Mouse (Mus musculus) kidney, adult 8-10 months (tissue): ENCODE results near the gene F11r.

ENCODE experiments used
- DNase-seq, 2 experiments: peaks; one replicate each; pipeline ENCODE4 v3.0.0; 2022

F11r gene

GRCm38 (mm10) chr1:171437264-171438013, at the start of gene F11r:
TSS of gene F11r (plus strand) at chr1:171437535.
- DNase-seq, result peak; percentile 98

DNA sequence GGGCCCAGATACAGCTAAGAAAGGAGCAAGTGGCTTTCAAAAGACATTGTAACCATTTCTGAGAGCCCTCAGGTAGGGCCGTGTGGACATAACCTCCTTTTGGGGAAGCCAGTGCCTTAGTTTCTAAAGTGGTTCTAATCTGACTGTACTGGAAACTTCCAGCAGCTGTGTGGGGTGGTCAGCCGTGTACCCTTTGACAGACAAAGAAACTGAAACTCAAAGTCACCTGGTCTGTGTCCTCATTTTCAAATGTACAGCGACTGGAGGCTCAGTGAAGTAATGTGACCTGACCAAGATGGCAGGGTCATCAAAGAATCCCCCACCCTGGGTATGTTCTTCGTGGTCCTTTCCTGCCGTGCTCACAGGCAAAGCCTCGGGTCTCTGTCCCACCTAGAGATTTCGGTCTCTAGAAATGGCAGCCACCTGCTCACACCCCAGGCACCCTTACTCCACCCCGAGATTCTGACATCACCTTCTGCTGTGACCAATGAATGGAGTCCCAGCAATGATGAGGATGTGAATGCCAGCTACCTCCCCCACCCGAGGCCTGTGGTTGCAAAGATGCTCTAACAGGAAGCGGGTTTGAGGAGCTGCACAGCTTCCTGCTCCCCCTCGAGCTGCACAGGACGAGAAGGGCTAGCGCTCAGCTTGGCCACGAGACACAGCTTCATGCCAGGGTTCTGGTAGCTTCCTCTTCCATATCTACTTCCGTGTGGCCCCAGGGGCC, 48.8 kb upstream of the F11r start, which contains the start of gene Arhgap30:
Gene Arhgap30, plus strand, starts transcription at position 579 of the 727 bp plus-strand sequence.
- DNase-seq, result peak in 1 of 2 experiments; percentile 26

DNA sequence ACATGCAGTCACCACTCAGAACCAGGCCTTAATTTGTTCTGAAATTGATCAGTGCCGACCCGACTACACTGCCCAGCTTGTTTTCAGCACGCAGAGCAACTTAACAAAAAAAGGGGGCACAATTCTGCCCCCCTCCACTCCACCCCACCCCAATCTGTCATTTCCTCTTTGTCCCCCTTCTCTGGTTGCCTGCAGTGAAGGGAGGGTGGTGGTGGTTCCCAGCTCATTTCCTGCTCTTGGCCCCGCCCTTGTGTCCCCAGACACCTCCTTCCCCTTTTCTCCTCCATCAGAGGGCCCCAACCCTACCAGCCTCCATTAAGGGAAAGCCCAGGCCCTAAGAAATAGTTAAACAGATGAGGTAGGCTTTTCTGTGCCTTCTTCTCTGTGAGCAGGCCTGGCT, 47.2 kb upstream of the F11r start:
- no peak for DNase-seq

- no peak for DNase-seq
Observed at GRCm38 (mm10) chr1:171401821-171402220, 35.5 kb upstream of the F11r start.

- no peak for DNase-seq
Observed at GRCm38 (mm10) chr1:171402991-171403390, 34.3 kb upstream of the F11r start.

- DNase-seq, result no peak
Observed at GRCm38 (mm10) chr1:171407263-171407662, 30.1 kb upstream of the F11r start.

GRCm38 (mm10) chr1:171410231-171410630, 27.1 kb upstream of the F11r start:
- DNase-seq, result no peak

DNA sequence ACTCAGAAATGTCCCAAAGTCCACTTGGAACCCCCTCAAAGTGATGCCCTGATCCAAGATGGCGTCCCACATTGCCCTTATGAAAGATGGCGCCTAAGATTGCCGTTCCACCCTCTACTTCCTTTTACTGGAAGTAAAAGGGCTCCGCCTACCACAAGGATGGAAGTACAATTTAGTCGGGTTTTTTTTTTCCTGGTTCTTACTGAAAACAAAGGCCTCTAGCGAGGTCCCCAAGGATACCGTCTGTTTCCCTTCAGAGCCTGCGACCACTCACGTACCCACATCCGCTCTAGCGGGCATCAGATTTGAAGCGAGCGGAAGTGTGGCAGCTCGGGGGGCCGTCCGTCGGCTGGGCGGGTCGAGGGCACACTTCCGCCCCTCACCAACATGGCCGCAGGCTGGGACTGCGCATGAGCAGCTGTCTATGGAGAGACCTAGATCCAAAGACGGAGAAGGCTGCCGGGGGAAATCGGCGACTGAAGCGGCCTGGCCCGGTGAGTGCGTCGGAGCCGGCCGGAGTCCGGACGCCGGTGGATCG, 26.3 kb upstream of the F11r start, which contains the start of gene Usf1:
Gene Usf1, plus strand, starts transcription at position 367 of the 538 bp plus-strand sequence.
- DNase-seq, result peak; percentile 94 to 95

- DNase-seq, result no peak
Observed at GRCm38 (mm10) chr1:171411492-171411941, 25.8 kb upstream of the F11r start.

GRCm38 (mm10) chr1:171412001-171412441, 25.3 kb upstream of the F11r start:
- DNase-seq, result peak in 1 of 2 experiments; percentile 24

GRCm38 (mm10) chr1:171412446-171412845, 24.9 kb upstream of the F11r start:
- DNase-seq, result no peak

DNA sequence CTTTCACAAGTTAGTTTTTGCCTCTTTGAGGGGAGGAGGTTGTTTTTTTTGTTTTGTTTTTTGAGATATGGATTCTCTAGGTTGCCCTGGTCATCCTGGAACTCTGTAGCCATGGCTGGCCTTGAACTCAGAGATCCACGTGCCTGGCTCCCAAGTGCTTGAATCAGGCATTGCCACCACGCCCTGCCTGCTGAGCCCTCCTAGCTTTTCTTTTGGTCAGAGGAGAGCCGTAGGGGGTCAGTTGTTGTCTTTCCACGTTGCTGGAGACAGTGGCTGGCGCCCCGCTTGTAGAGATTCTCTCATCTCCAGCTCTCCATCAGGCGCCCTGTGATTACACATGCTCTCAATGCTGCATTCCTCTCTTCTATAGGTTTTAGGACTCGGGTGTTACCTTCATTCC, 23.7 kb upstream of the F11r start:
- DNase-seq, result no peak

DNA sequence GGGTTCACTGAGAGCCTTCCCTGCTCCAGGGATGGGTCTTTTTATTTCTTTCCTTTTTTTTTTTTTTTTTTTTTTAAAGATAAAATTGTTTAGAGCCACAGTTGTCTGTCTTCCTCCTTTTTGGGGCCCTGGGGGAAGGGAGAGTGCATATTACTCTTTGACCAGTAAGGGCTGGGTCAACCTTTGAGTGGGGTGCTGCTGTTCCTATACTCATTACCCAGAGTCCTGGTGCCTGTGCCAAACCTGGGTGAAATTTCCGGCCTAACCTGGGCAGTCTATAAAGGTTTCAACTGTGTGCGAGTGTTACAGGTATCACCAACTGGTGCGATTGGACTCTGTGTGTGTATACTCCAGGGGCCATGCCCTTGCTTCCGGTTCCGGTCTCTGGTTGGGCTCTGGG, 18.7 kb upstream of the F11r start, which contains the start of gene Tstd1:
Gene Tstd1, plus strand, starts transcription at position 213 of the 400 bp plus-strand sequence.
- peak; percentile 85 to 87 for DNase-seq

- DNase-seq, result no peak
Observed at GRCm38 (mm10) chr1:171419291-171419882, 17.9 kb upstream of the F11r start.

DNA sequence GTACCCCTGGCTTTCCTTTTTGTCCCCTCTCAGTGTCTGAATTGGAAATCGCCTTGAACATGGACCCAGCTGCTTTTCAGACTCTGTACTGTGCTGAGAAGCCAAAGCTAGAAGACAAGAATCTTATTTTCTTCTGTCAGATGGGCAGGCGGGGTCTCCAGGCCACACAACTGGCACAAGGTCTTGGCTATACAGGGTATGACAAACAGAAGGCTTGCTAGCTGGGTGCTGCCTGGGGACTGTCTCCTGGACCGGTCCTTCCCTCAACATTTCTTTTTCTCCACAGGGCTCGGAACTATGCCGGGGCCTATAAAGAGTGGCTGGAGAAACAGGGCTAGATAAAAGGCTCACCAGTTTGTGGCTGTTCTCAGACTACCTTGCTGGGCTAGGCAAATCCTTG, 17.4 kb upstream of the F11r start:
- no peak for DNase-seq

DNA sequence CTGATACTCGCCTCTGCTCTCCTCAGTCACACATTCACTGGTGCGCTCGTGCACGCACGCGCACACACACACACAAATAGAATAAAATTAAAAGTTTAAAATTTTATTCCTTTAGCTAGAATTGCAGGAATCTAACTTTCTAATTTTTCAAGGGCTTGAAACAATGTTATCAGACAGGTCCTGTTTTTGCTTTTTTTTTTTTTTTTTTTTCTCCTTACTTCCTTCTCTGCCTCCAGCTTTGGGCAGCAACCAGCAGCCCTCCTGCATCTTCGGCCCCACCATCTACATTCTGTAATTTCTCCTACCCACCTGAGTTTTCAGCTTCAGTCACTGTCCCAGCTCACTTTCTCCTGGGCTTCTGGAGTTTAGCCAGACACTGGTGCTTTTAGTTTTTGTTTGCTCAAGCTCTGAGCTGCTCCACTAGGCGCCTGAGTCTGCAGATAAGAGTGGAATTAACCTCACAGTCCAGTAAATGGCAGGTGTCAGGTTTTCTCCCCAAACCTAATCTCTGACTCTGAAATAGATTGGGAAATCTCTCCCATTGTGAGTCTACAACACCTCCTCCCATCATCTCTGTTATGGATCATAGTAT, 14.7 kb upstream of the F11r start:
- DNase-seq, result no peak

GRCm38 (mm10) chr1:171424638-171425037, 12.7 kb upstream of the F11r start:
- no peak for DNase-seq

- DNase-seq, result no peak
Observed at GRCm38 (mm10) chr1:171425126-171425525, 12.2 kb upstream of the F11r start.

DNA sequence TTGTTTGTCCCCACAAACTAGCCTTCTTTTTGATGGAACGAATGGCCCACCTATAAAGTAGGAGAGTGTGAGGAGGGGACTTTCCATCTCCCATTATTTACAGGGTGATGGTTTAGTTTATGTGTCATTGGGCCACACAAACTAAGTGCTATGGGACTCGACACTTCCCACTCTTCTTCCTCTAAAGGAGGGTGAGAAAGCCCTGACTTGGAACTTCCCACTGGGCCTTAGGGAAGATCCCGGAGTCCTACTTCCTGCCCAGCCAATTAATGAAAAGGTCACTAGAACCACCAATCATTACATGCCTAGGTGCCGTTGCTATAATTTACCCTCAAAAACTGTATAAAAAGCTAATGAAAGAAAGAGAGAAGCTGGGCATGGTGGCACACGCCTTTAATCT, 5.2 kb upstream of the F11r start:
- DNase-seq, result no peak

- DNase-seq, result no peak
Observed at GRCm38 (mm10) chr1:171435288-171435814, 2.0 kb upstream of the F11r start.

DNA sequence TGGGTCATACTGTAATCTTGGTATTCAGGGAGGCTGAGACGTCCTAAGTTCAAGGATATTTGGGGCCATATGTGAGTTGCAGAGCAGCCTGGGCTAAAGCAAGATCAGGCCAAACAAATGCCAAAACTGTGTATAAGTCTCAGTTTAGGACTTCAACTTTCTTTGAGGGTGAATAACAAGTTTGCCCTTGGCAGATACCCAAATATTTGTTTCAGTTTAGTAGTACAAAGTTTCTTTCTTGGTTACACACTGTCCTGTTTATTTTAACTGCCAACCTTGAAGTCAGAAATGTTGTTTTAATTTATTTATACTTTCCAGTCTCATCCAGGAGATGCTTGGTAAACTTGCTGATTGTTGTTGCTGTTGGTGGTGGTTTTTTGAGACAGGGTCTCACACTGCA, 1.4 kb upstream of the F11r start:
- no peak for DNase-seq

- DNase-seq, result peak; percentile 30 to 35
Observed at GRCm38 (mm10) chr1:171438014-171438670, 807 bp downstream of the F11r start.
